Mouse (Mus musculus): ENCODE results near the gene Fgf22. TPM values are rescaled to one million over a fixed set of nuclear protein-coding genes. Genes with fewer than 3 reads are reported as not detected.
"Not testable (repeated sequence)": the region's sequence is repeated elsewhere in the genome, so short reads cannot be mapped to it uniquely, and the experiment has no call there.

The Fgf22 gene
- polyA plus RNA-seq, 1 experiment, result not detected

DNA sequence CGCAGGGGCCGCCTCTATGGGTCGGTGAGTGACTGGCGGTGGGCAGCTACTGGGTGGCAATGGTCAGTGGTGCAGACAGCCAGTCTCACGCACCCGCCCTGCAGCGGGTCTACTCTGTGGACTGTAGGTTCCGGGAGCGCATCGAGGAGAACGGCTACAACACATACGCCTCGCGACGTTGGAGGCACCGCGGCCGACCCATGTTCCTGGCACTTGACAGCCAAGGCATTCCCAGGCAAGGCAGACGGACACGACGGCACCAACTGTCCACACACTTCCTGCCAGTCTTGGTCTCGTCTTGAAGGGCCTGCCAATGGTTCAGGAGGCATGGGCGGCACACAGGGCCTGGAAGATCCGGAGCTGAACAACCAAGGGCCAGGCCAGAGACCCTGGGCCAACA lies 1.8 kb downstream of the Fgf22 start:
- Histone ChIP-seq H3K36me3 (ENCODE audit: control insufficient read depth, insufficient read depth, low read length) (peaks cover 2% of the 10 kb centered on the region), H3K4me3 (ENCODE audit: insufficient read depth, low read depth, low read length) (no peak overlapping the region), H3K4me1 (ENCODE audit: control insufficient read depth, insufficient read depth, low read length) (no peaks in the 10 kb centered on the region), H3K27ac (ENCODE audit: insufficient read depth, low read depth, low read length) (no peak overlapping the region), H3K27me3 (replicated peaks; ENCODE audit: control insufficient read depth, insufficient read depth, low read length) (no peaks in the 10 kb centered on the region)
- TF ChIP-seq POLR2A (IDR thresholded peaks at IDR 0.05; ENCODE audit: low read depth, low read length) (no peak), CTCF (conservative IDR thresholded peaks at IDR 0.05; ENCODE audit: insufficient read depth, insufficient read length, low read depth, low read length) (no peak)
- 88% methylated on average over 24 of the region's 24 CpGs for WGBS
- no peak for DNase-seq

DNA sequence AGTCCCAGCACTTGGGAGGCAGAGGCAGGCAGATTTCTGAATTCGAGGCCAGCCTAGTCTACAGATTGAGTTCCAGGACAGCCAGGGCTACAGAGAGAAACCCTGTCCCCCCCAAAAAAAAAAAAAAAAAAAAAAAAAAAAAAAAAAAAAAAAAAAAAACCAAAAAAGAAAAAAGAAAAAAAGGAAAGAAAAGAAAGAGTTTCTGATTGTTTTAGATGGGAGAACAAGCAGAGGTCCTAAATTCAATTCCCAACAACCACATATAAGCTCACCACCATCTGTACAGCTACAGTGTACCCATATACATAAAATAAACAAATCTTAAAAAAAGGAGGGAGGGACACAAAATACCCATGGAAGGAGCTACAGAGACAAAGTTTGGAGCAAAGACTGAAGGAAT lies 4.8 kb downstream of the Fgf22 start:
- not testable (repeated sequence) for H3K4me3 ChIP-seq (ENCODE audit: insufficient read depth, low read depth, low read length); H3K27me3 ChIP-seq (replicated peaks; ENCODE audit: control insufficient read depth, insufficient read depth, low read length); H3K36me3 ChIP-seq (ENCODE audit: control insufficient read depth, insufficient read depth, low read length); H3K27ac ChIP-seq (ENCODE audit: insufficient read depth, low read depth, low read length); H3K4me1 ChIP-seq (ENCODE audit: control insufficient read depth, insufficient read depth, low read length); DNase-seq
- 86% methylated on average over 1 of the region's 1 CpGs for WGBS

DNA sequence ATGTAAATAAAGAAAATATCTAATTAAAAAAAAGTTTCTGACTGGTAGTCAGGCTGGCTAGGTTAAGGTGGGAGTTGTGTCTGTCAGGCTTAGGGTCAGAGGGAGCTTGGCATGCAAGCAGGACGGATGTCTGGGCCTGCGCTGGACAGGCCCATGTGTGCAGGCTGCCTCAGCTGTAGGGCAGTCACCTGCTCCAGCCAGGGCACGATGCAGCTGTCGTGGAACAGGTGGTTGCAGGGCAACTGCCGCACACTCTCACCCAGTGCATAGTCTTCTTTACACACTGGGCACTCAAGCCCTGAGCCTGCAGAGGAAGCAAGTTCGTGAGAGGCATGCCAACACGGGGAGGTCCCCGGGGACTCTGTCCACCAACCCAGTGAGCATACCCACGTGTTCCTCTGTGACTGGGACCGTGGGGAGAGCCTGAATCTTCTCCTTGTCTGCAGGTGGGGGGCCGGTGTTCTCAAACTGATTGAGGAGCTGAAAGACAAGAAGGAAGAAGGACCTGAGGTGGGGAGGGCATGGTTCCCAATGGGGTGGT lies 5.8 kb downstream of the Fgf22 start:
- H3K36me3 ChIP-seq (ENCODE audit: control insufficient read depth, insufficient read depth, low read length), result peaks cover 2% of the 10 kb centered on the region
- H3K27ac ChIP-seq (ENCODE audit: insufficient read depth, low read depth, low read length), result no peak overlapping the region
- 90% methylated on average over 11 of the region's 11 CpGs for WGBS
- H3K27me3 ChIP-seq (replicated peaks; ENCODE audit: control insufficient read depth, insufficient read depth, low read length), result no peaks in the 10 kb centered on the region
- DNase-seq, result no peak
- no peak for TF ChIP-seq POLR2A (IDR thresholded peaks at IDR 0.05; ENCODE audit: low read depth, low read length)
- TF ChIP-seq CTCF (conservative IDR thresholded peaks at IDR 0.05; ENCODE audit: insufficient read depth, insufficient read length, low read depth, low read length), result no peak
- no peak overlapping the region for H3K4me3 ChIP-seq (ENCODE audit: insufficient read depth, low read depth, low read length)
- peaks cover 11% of the 10 kb centered on the region for H3K4me1 ChIP-seq (ENCODE audit: control insufficient read depth, insufficient read depth, low read length)

DNA sequence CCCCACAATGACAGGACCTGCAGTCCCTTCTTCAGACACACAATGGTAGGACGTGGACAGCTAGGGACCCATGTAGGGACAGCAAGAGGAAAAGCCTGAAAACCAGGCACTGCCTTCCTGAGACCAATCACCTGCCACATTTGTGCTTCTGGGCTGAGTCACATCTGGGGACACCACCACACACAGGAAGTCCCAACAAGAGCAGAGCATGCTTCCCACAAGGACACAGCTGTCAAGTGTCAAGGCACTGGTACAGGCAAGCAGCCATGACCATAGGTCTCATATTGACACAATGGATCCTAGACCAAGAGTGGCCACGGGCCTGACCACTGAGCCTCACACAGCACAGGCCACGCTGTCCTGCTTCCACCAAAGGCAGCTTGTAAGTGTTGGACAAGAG lies 8.0 kb downstream of the Fgf22 start:
- H3K4me1 ChIP-seq (ENCODE audit: control insufficient read depth, insufficient read depth, low read length), result peaks cover 16% of the 10 kb centered on the region
- peaks cover 2% of the 10 kb centered on the region for H3K36me3 ChIP-seq (ENCODE audit: control insufficient read depth, insufficient read depth, low read length)
- DNase-seq, result no peak
- no peaks in the 10 kb centered on the region for H3K27me3 ChIP-seq (replicated peaks; ENCODE audit: control insufficient read depth, insufficient read depth, low read length)
- 78% methylated on average over 3 of the region's 3 CpGs for WGBS
- no peak overlapping the region for H3K27ac ChIP-seq (ENCODE audit: insufficient read depth, low read depth, low read length)
- no peak overlapping the region for H3K4me3 ChIP-seq (ENCODE audit: insufficient read depth, low read depth, low read length)
- TF ChIP-seq CTCF (conservative IDR thresholded peaks at IDR 0.05; ENCODE audit: insufficient read depth, insufficient read length, low read depth, low read length) (no peak), POLR2A (IDR thresholded peaks at IDR 0.05; ENCODE audit: low read depth, low read length) (no peak)

DNA sequence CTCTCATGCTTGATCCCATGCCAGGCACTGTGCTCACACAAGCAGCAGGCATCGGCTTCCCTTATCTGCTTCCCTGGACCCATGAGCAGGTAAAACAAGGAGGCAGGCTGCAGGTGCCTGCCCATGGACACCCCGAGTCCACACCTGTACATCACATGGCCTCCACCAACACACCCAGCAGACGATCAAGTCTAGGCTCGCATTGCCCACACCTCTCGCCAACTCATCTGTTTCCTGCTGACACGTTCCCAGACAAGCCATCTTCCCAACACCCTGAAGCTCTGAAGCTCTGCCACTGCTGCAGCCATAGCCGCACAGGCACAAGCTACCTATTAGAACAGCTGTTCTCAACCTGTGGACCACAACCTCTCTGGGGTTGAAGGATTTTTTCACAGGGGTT lies 9.4 kb downstream of the Fgf22 start:
- no peak overlapping the region for H3K27ac ChIP-seq (ENCODE audit: insufficient read depth, low read depth, low read length)
- TF ChIP-seq POLR2A (IDR thresholded peaks at IDR 0.05; ENCODE audit: low read depth, low read length), result no peak
- TF ChIP-seq CTCF (conservative IDR thresholded peaks at IDR 0.05; ENCODE audit: insufficient read depth, insufficient read length, low read depth, low read length), result no peak
- no peaks in the 10 kb centered on the region for H3K27me3 ChIP-seq (replicated peaks; ENCODE audit: control insufficient read depth, insufficient read depth, low read length)
- H3K4me1 ChIP-seq (ENCODE audit: control insufficient read depth, insufficient read depth, low read length), result peaks cover 22% of the 10 kb centered on the region
- peaks cover 2% of the 10 kb centered on the region for H3K36me3 ChIP-seq (ENCODE audit: control insufficient read depth, insufficient read depth, low read length)
- DNase-seq, result no peak
- no peak overlapping the region for H3K4me3 ChIP-seq (ENCODE audit: insufficient read depth, low read depth, low read length)
- 64% methylated on average over 7 of the region's 7 CpGs for WGBS

DNA sequence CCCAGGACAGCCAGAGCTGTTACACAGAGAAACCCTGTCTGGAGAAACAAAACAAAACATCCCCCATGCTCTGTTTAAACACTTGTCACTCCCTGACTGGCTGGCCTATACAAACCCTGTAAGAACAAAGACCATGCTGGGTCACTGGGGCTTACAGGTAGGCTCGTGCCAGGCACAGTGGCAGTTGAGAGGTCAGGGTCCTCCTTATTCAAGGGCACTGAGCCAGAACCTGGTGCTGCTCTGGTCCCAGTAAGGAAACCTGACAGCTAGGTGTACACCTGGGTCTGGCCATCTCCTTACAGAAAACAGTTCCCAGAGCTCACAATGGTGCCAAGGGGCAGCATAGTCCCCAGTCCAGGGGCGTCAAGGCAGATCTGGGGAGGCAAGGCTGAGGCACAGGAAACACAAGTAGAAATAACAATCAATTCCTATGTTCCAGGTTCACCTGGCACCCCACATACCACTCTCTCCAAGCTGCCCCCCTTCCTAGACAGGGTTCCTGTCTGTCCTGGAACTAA lies 10.4 kb downstream of the Fgf22 start:
- Histone ChIP-seq H3K4me1 (ENCODE audit: control insufficient read depth, insufficient read depth, low read length) (peaks cover 22% of the 10 kb centered on the region), H3K36me3 (ENCODE audit: control insufficient read depth, insufficient read depth, low read length) (peaks cover 2% of the 10 kb centered on the region), H3K27ac (ENCODE audit: insufficient read depth, low read depth, low read length) (no peak overlapping the region), H3K4me3 (ENCODE audit: insufficient read depth, low read depth, low read length) (peak overlapping the region; percentile 66; the same call in 1 of the 2 replicates), H3K27me3 (replicated peaks; ENCODE audit: control insufficient read depth, insufficient read depth, low read length) (no peaks in the 10 kb centered on the region)
- no peak for TF ChIP-seq POLR2A (IDR thresholded peaks at IDR 0.05; ENCODE audit: low read depth, low read length)
- TF ChIP-seq CTCF (conservative IDR thresholded peaks at IDR 0.05; ENCODE audit: insufficient read depth, insufficient read length, low read depth, low read length), result no peak
- 39% methylated on average over 2 of the region's 2 CpGs for WGBS
- peak; percentile 51 for DNase-seq

DNA sequence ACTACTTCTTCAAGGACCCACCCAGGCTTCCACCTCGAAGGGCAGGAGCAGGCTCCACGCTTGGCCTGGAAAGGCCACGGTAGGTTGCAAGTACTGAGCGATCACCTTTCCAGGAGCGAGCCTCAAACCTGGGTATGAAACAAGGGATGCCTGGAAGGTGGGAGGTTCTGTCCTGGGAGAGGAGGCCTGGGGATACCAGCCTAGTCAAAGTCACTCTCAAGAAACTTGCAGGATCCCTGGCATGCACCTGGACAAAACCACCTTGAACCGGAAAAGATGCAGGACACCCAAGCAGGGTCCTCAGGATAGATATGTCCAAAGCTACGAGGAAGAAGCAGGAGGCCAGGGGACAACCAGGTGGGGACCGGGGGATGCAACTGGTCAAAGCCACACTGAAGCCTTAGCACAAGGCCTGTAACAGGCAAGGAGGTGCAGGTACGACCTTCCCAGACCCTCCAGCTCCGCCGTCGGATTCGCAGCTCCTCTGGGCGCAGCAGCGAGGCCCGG lies 11.2 kb downstream of the Fgf22 start:
- 1% methylated on average over 16 of the region's 16 CpGs for WGBS
- peak overlapping the region; percentile 66 for H3K4me3 ChIP-seq (ENCODE audit: insufficient read depth, low read depth, low read length)
- H3K27ac ChIP-seq (ENCODE audit: insufficient read depth, low read depth, low read length), result no peak overlapping the region; the same call in 1 of the 2 replicates
- H3K4me1 ChIP-seq (ENCODE audit: control insufficient read depth, insufficient read depth, low read length), result peaks cover 22% of the 10 kb centered on the region
- TF ChIP-seq CTCF (conservative IDR thresholded peaks at IDR 0.05; ENCODE audit: insufficient read depth, insufficient read length, low read depth, low read length) (no peak), POLR2A (IDR thresholded peaks at IDR 0.05; ENCODE audit: low read depth, low read length) (no peak)
- no peaks in the 10 kb centered on the region for H3K36me3 ChIP-seq (ENCODE audit: control insufficient read depth, insufficient read depth, low read length)
- peak; percentile 29 for DNase-seq
- no peaks in the 10 kb centered on the region for H3K27me3 ChIP-seq (replicated peaks; ENCODE audit: control insufficient read depth, insufficient read depth, low read length)

Measured in kidney, adult 2 months (tissue).